Mouse (Mus musculus) Muller cell, postnatal 12 days (primary cell): ENCODE results near the gene Aqp7.

Source experiments
- DNase-seq: peaks from one replicate; pipeline ENCODE4 v3.0.0-alpha.2; 2015; ENCODE audit errors: inconsistent ontology term

Gene Aqp7

GRCm38 (mm10) chr4:41000842-41001639 is 46.9 kb downstream of the Aqp7 start:
- DNase-seq: no peak

GRCm38 (mm10) chr4:41000271-41000670 is 47.7 kb downstream of the Aqp7 start:
- DNase-seq: no peak

- no peak for DNase-seq
Measured at GRCm38 (mm10) chr4:40997916-40998315, 50.0 kb downstream of the Aqp7 start.

GRCm38 (mm10) chr4:40996302-40996701 is 51.6 kb downstream of the Aqp7 start:
- no peak for DNase-seq

GRCm38 (mm10) chr4:40989633-40990032 is 58.3 kb downstream of the Aqp7 start:
- no peak for DNase-seq

GRCm38 (mm10) chr4:40983686-40984085 is 64.3 kb downstream of the Aqp7 start:
- DNase-seq: no peak
